Mouse (Mus musculus): ENCODE results near the gene Nptn. TPM values are rescaled to one million over a fixed set of nuclear protein-coding genes. Genes with fewer than 3 reads are reported as not detected.

Nptn gene
- 132 and 193 TPM in 2 replicates for polyA plus RNA-seq (2012)

DNA sequence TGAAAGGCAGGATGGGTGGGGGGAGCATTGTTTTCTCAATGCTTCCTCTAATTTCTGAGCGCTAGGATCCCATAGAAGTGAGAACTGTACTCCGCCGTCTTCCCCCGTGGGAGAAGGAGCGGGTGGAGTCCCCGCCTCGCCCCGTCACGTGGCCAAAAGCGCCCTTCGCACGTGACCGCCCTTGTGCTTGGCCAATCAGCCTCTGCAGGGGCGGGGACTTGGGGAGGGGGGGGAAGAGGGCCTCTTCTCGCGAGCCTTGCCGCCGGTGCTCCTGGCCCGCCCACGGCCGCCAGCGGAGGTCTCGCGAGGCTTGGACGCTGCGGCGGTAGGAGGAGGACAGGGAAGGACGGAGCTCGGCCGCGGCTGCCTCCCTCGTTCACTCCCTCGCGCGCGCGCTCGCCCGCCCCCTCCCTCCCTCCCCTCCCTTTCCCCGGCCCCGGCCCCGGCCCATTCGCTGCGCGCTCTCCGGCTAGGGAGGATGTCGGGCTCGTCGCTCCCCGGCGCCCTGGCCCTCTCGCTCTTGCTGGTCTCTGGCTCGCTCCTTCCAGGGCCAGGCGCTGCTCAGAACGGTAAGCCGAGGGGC is at the start of gene Nptn:
Gene Nptn (plus strand): TSS at position 283 of the 583 bp plus-strand sequence.
- TF ChIP-seq GATA1 (IDR thresholded peaks at IDR 0.05; ENCODE audit: low read length): no peak

- TF ChIP-seq GATA1 (IDR thresholded peaks at IDR 0.05; ENCODE audit: low read length): no peak
Observed at GRCm38 (mm10) chr9:58533322-58533721, 48.7 kb upstream of the Nptn start.

DNA sequence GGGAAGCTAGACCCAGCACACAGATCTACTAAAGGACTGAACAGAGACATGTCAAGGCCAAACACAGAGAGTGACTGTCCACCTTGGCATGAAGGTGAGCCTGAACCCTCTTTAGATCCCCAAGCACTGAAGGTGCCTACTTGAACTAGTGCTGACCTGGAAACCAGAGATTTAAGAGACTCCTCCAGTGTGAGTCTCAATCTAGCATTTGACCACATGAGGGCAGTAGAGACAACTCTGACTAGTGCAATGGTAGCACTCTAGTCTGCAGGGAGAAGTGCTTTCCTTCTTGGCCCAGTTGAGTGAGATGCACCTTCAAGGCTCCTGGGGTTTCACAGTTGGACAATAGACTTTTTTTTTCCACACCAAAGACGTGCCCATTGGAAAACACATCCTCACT is 47.3 kb upstream of the Nptn start:
- TF ChIP-seq GATA1 (IDR thresholded peaks at IDR 0.05; ENCODE audit: low read length): no peak

DNA sequence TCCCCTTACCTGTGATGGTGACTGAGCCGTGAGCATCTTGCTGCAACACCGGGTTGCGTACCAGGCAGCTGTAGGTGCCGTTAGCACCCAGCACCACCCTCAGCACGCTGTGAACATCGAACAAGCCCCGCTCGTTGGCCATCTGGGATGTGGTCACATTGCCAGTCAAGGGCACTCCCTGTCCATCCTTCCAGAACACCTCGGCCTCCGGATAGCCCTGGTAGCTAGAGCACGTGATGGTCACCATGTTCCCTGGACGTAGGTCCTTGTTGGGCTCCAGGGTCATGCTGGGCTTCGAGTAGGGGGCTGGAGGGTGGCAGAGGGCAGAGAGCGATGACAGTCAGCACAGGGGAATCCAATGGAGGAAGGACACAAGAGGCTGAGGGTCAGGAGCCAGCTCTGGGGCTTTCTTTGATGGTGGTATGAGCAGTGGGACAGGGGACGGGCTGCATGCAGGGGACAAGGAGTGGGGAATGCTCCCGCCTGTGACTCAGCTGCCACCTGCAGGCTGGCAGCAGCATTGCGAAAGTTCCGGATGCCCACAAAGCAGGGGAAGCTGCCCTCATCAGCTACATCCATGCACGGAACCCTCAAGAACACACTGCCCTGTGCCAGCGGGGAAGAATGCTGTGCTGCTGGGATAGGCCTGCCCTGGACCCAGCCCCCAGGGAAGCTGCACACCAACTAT is 46.4 kb upstream of the Nptn start:
- TF ChIP-seq GATA1 (IDR thresholded peaks at IDR 0.05; ENCODE audit: low read length): no peak

DNA sequence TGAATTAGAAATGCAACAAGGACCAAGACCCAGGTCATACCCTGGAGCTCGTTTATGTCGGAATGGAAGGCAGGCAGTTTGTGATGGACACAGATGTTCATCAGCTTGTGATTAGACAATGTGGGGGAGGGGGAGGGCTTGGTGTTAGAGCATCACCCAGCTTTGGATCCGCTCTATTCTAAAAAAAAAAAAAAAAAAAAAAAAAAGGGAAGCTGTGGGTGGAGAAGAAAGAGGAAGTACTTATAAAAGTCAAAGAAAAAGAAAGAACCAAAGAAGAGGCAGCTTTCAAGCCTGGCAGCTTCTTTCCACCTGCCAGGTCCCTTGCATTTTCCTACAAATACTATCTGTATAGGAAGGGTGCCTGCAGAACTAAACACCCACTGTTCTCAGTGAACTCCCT is 44.3 kb upstream of the Nptn start:
- TF ChIP-seq GATA1 (IDR thresholded peaks at IDR 0.05; ENCODE audit: low read length): no peak

GRCm38 (mm10) chr9:58539886-58540285 is 42.2 kb upstream of the Nptn start:
- no peak for TF ChIP-seq GATA1 (IDR thresholded peaks at IDR 0.05; ENCODE audit: low read length)

- TF ChIP-seq GATA1 (IDR thresholded peaks at IDR 0.05; ENCODE audit: low read length): no peak
Observed at GRCm38 (mm10) chr9:58541895-58542338, 40.1 kb upstream of the Nptn start.

GRCm38 (mm10) chr9:58544879-58545324 is 37.1 kb upstream of the Nptn start:
- TF ChIP-seq GATA1 (IDR thresholded peaks at IDR 0.05; ENCODE audit: low read length): no peak

DNA sequence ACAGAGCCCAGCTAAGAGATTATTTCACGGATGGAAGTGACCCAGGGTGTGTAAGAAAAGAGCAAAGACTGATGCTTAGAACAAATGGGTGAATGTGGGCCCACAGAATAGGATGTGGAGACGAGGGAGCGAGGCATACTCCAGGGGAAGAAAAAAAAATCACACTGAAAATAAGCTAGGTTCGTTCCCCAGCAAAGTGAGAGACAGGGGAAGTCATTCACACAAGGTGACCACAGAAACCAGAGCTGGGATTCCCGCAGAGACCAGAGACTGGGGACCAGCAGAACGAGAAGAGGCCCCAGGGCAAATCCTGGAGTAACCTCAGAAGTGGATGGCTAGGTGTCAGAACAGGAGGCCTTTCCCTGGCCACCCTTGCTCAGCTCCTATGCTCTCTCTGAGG is 36.6 kb upstream of the Nptn start:
- no peak for TF ChIP-seq GATA1 (IDR thresholded peaks at IDR 0.05; ENCODE audit: low read length)

- TF ChIP-seq GATA1 (IDR thresholded peaks at IDR 0.05; ENCODE audit: low read length): no peak
Observed at GRCm38 (mm10) chr9:58546630-58547360, 35.2 kb upstream of the Nptn start.

GRCm38 (mm10) chr9:58548897-58549296 is 33.1 kb upstream of the Nptn start:
- TF ChIP-seq GATA1 (IDR thresholded peaks at IDR 0.05; ENCODE audit: low read length): no peak

DNA sequence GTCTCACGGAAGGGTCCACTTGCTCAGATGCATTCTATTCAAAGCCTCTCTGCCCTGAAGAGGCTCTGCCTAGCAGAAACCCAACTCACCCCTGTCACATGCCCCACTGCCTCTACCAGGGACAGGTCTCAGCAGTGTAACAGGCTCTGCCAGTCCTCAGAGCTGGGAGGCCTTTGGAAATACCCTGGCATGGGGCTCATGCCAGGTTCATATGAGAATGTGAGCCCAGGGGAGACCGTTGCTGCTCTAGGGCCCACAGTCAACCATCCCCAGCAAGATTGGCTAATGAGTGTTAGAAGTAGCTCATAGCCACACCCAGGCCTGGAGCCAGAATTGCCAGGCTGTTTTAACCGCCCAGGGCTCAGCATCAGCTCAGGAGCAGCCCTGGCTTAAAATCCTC is 32.3 kb upstream of the Nptn start:
- TF ChIP-seq GATA1 (IDR thresholded peaks at IDR 0.05; ENCODE audit: low read length): no peak

- TF ChIP-seq GATA1 (IDR thresholded peaks at IDR 0.05; ENCODE audit: low read length): no peak
Observed at GRCm38 (mm10) chr9:58550928-58551327, 31.1 kb upstream of the Nptn start.

DNA sequence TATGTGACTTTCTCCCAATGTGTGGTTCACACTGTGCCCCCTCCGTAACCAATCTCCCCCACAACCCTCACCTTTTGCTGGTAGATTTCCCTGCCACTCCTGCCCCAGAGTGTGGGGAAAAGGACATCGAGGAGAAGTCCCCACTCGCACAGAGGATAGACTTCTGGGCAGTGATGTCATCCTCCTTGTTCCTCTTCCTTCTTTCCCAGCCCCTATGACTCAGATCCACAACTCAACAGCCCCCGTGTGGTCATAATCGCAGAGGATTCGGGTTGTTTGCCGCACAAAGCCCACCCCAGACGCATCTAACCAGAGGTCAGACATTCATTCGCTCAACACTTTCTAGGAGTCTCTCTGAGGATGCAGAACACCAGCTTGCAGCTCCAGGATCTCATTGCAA is 30.0 kb upstream of the Nptn start:
- no peak for TF ChIP-seq GATA1 (IDR thresholded peaks at IDR 0.05; ENCODE audit: low read length)

DNA sequence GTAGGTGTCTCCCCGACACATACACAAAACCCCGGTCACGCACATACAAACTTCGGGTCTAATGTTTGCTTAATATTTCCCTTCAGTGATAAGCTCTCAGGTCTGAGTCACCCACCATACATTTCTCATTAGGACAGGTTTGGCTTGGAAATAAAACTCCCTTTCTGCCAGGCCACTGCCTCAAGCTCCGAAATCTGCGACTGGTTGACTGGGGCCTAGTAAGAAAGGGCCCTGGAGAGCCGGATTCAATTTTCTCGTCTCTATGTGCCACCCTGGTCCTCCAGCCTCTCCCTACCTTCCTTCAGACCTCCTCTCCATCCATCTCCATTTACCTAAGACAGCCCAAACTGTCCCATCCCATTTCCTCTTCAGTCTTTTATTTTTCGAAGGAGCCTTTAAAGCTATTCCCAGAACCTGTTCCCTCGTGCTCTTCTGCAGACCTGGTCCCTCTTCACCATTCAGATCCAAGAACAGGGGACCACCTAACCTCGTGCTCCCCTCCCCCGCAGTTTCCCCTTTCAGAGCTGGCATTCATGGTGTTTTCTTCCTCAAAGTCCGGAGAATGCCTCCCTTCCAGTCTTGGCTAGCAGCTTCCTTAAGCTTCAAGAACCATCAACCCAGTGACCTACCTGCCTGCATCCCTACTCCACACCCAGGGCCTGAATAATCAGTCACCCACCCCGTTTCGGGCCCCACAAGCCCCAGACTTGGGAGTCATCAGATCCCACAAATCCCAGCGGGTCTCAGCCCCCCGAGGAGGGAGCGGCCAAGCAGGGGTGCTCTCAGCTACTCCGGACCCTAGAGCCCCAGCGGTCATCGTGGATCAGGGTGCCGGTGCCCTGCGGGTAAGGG is 27.8 kb upstream of the Nptn start:
- no peak for TF ChIP-seq GATA1 (IDR thresholded peaks at IDR 0.05; ENCODE audit: low read length)
